Mouse (Mus musculus): ENCODE measurements around the gene Sp1. TPM values are rescaled to one million over a fixed set of nuclear protein-coding genes. Genes with fewer than 3 reads are reported as not detected.

Gene Sp1
- polyA plus RNA-seq, 1 experiment = not detected

- no peak within 1 kb of the TSS for H3K27ac ChIP-seq (ENCODE audit: insufficient read depth, low read depth, low read length)
- H3K4me1 ChIP-seq (ENCODE audit: control insufficient read depth, insufficient read depth, low read length) = peaks cover 4% of the 10 kb centered on the region
- 63% methylated on average over 8 of the region's 8 CpGs for WGBS
- TF ChIP-seq POLR2A (IDR thresholded peaks at IDR 0.05; ENCODE audit: insufficient read depth, low read depth, low read length) (no peak), CTCF (IDR thresholded peaks at IDR 0.05; ENCODE audit: insufficient read depth, low read depth, low read length) (no peak)
- no peak within 1 kb of the TSS for H3K4me3 ChIP-seq (ENCODE audit: insufficient read depth, low read depth, low read length)
Measured at GRCm38 (mm10) chr15:102445146-102445545, 39.2 kb downstream of the Sp1 start, which contains the start of gene Amhr2. Gene Amhr2, plus strand, starts transcription at chr15:102445367.

GRCm38 (mm10) chr15:102446448-102446847 lies 40.5 kb downstream of the Sp1 start:
- WGBS = 65% methylated on average over 6 of the region's 6 CpGs
- H3K27ac ChIP-seq (ENCODE audit: insufficient read depth, low read depth, low read length) = no peak overlapping the region

GRCm38 (mm10) chr15:102449366-102449765 lies 43.4 kb downstream of the Sp1 start:
- no peak for TF ChIP-seq CTCF (IDR thresholded peaks at IDR 0.05; ENCODE audit: insufficient read depth, low read depth, low read length)
- TF ChIP-seq POLR2A (IDR thresholded peaks at IDR 0.05; ENCODE audit: insufficient read depth, low read depth, low read length) = no peak
- Histone ChIP-seq H3K4me1 (ENCODE audit: control insufficient read depth, insufficient read depth, low read length) (peaks cover 8% of the 10 kb centered on the region), H3K27ac (ENCODE audit: insufficient read depth, low read depth, low read length) (no peak overlapping the region), H3K4me3 (ENCODE audit: insufficient read depth, low read depth, low read length) (no peak overlapping the region)
- 85% methylated on average over 8 of the region's 8 CpGs for WGBS

More at GRCm38 (mm10) chr15:102446448-102446847, 40.5 kb downstream of the Sp1 start:
- no peak for TF ChIP-seq CTCF (IDR thresholded peaks at IDR 0.05; ENCODE audit: insufficient read depth, low read depth, low read length)
- no peak for TF ChIP-seq POLR2A (IDR thresholded peaks at IDR 0.05; ENCODE audit: insufficient read depth, low read depth, low read length)
- Histone ChIP-seq H3K4me1 (ENCODE audit: control insufficient read depth, insufficient read depth, low read length) (peaks cover 4% of the 10 kb centered on the region), H3K4me3 (ENCODE audit: insufficient read depth, low read depth, low read length) (no peak overlapping the region)

- Histone ChIP-seq H3K4me1 (ENCODE audit: control insufficient read depth, insufficient read depth, low read length) (peaks cover 4% of the 10 kb centered on the region; the same call in 1 of the 2 replicates), H3K27ac (ENCODE audit: insufficient read depth, low read depth, low read length) (no peak overlapping the region), H3K4me3 (ENCODE audit: insufficient read depth, low read depth, low read length) (no peak overlapping the region)
- no peak for TF ChIP-seq CTCF (IDR thresholded peaks at IDR 0.05; ENCODE audit: insufficient read depth, low read depth, low read length)
- no peak for TF ChIP-seq POLR2A (IDR thresholded peaks at IDR 0.05; ENCODE audit: insufficient read depth, low read depth, low read length)
- 22% methylated on average over 7 of the region's 7 CpGs for WGBS
Measured at GRCm38 (mm10) chr15:102450928-102451327, 45.0 kb downstream of the Sp1 start.

- 71% methylated on average over 26 of the region's 26 CpGs for WGBS
- TF ChIP-seq CTCF (IDR thresholded peaks at IDR 0.05; ENCODE audit: insufficient read depth, low read depth, low read length) (no peak), POLR2A (IDR thresholded peaks at IDR 0.05; ENCODE audit: insufficient read depth, low read depth, low read length) (no peak)
- H3K27ac ChIP-seq (ENCODE audit: insufficient read depth, low read depth, low read length) = no peak overlapping the region
- H3K4me1 ChIP-seq (ENCODE audit: control insufficient read depth, insufficient read depth, low read length) = peaks cover 4% of the 10 kb centered on the region; the same call in 1 of the 2 replicates
- no peak overlapping the region for H3K4me3 ChIP-seq (ENCODE audit: insufficient read depth, low read depth, low read length)
Measured at GRCm38 (mm10) chr15:102451666-102452430, 45.9 kb downstream of the Sp1 start.

- TF ChIP-seq CTCF (IDR thresholded peaks at IDR 0.05; ENCODE audit: insufficient read depth, low read depth, low read length) (peak; percentile 49; the same call in 1 of the 2 replicates), POLR2A (IDR thresholded peaks at IDR 0.05; ENCODE audit: insufficient read depth, low read depth, low read length) (no peak)
- H3K27ac ChIP-seq (ENCODE audit: insufficient read depth, low read depth, low read length) = no peak overlapping the region
- 42% methylated on average over 6 of the region's 6 CpGs for WGBS
- peaks cover 10% of the 10 kb centered on the region; the same call in 1 of the 2 replicates for H3K4me1 ChIP-seq (ENCODE audit: control insufficient read depth, insufficient read depth, low read length)
- H3K4me3 ChIP-seq (ENCODE audit: insufficient read depth, low read depth, low read length) = no peak overlapping the region
Measured at GRCm38 (mm10) chr15:102455993-102456392, 50.0 kb downstream of the Sp1 start.

- WGBS = 77% methylated on average over 5 of the region's 5 CpGs
- TF ChIP-seq CTCF (IDR thresholded peaks at IDR 0.05; ENCODE audit: insufficient read depth, low read depth, low read length) = no peak
- no peak for TF ChIP-seq POLR2A (IDR thresholded peaks at IDR 0.05; ENCODE audit: insufficient read depth, low read depth, low read length)
- peaks cover 6% of the 10 kb centered on the region; the same call in 1 of the 2 replicates for H3K4me1 ChIP-seq (ENCODE audit: control insufficient read depth, insufficient read depth, low read length)
- no peak overlapping the region for H3K27ac ChIP-seq (ENCODE audit: insufficient read depth, low read depth, low read length)
- H3K4me3 ChIP-seq (ENCODE audit: insufficient read depth, low read depth, low read length) = no peak overlapping the region
Measured at GRCm38 (mm10) chr15:102458050-102458736, 52.2 kb downstream of the Sp1 start.

- Histone ChIP-seq H3K4me3 (ENCODE audit: insufficient read depth, low read depth, low read length) (peak within 1 kb of the TSS; percentile 47), H3K27ac (ENCODE audit: insufficient read depth, low read depth, low read length) (no peak within 1 kb of the TSS), H3K4me1 (ENCODE audit: control insufficient read depth, insufficient read depth, low read length) (peaks cover 6% of the 10 kb centered on the region; the same call in 1 of the 2 replicates)
- 2% methylated on average over 19 of the region's 19 CpGs for WGBS
- TF ChIP-seq CTCF (IDR thresholded peaks at IDR 0.05; ENCODE audit: insufficient read depth, low read depth, low read length) (peak; percentile 57), POLR2A (IDR thresholded peaks at IDR 0.05; ENCODE audit: insufficient read depth, low read depth, low read length) (no peak)
Measured at GRCm38 (mm10) chr15:102458904-102459317, 53.0 kb downstream of the Sp1 start, which contains the start of gene Prr13. Gene Prr13, plus strand, starts transcription at chr15:102459028.

- H3K4me3 ChIP-seq (ENCODE audit: insufficient read depth, low read depth, low read length) = peak overlapping the region; percentile 47; the same call in 1 of the 2 replicates
- peaks cover 6% of the 10 kb centered on the region; the same call in 1 of the 2 replicates for H3K4me1 ChIP-seq (ENCODE audit: control insufficient read depth, insufficient read depth, low read length)
- H3K27ac ChIP-seq (ENCODE audit: insufficient read depth, low read depth, low read length) = no peak overlapping the region
- 43% methylated on average over 6 of the region's 6 CpGs for WGBS
- no peak for TF ChIP-seq POLR2A (IDR thresholded peaks at IDR 0.05; ENCODE audit: insufficient read depth, low read depth, low read length)
Measured at GRCm38 (mm10) chr15:102459381-102459780, 53.4 kb downstream of the Sp1 start.
